Mouse (Mus musculus) myocyte (in vitro differentiated cells): ENCODE measurements around the gene Mmp8. TPM values are rescaled to one million over a fixed set of nuclear protein-coding genes. Genes with fewer than 3 reads are reported as not detected.

Source experiments
- H3K27me3 ChIP-seq: one replicate; pipeline ENCODE4 v1.6.1; 2011; ENCODE audit not compliant: control insufficient read depth, insufficient read depth, insufficient read length
- H3K36me3 ChIP-seq: one replicate; pipeline ENCODE4 v1.6.1; 2011; ENCODE audit not compliant: control insufficient read depth, insufficient read depth
- H3K4me2 ChIP-seq: one replicate; pipeline ENCODE4 v1.6.1; 2011; ENCODE audit warnings: low read depth, control low read depth
- H3K4me3 ChIP-seq: one replicate; pipeline ENCODE4 v1.5.1; 2011; ENCODE audit warnings: mild to moderate bottlenecking, control low read depth, moderate library complexity
- H3K79me2 ChIP-seq: one replicate; pipeline ENCODE4 v1.6.1; 2011; ENCODE audit not compliant: control insufficient read depth, insufficient read depth
- H3ac ChIP-seq: one replicate; pipeline ENCODE4 v1.6.1; 2011; ENCODE audit not compliant: control insufficient read depth, insufficient read length
- CEBPB ChIP-seq: IDR thresholded peaks from 2 replicates; pipeline ENCODE4 v1.6.1; 2011; ENCODE audit warnings: mild to moderate bottlenecking, moderate library complexity; ENCODE audit not compliant: poor library complexity, insufficient read depth, severe bottlenecking
- E2F4 ChIP-seq: IDR thresholded peaks from one replicate; pipeline ENCODE4 v1.6.1; 2011; ENCODE audit warnings: mild to moderate bottlenecking, control low read depth, moderate library complexity; ENCODE audit not compliant: insufficient read depth
- MAX ChIP-seq: IDR thresholded peaks from one replicate; pipeline ENCODE4 v1.6.1; 2011; ENCODE audit warnings: low read depth, mild to moderate bottlenecking, control low read depth
- MYOD1 ChIP-seq, 3 experiments: IDR thresholded peaks; one replicate each; pipeline ENCODE4 v1.6.1; 2011; ENCODE audit warnings: control low read depth in 2 of 3, low read depth in 2 of 3, mild to moderate bottlenecking in 2 of 3, moderate library complexity in 1 of 3; ENCODE audit not compliant: insufficient read length in 2 of 3, control insufficient read depth in 1 of 3
- MYOG ChIP-seq, 3 experiments: IDR thresholded peaks; one replicate each; pipeline ENCODE4 v1.6.1; 2011; ENCODE audit warnings: control low read depth in 2 of 3, low read depth in 2 of 3, mild to moderate bottlenecking in 2 of 3; ENCODE audit not compliant: insufficient read length in 2 of 3, control insufficient read depth in 1 of 3, insufficient read depth in 1 of 3
- POLR2A ChIP-seq: IDR thresholded peaks from one replicate; pipeline ENCODE4 v1.6.1; 2011; ENCODE audit warnings: low read depth, mild to moderate bottlenecking, control low read depth, moderate library complexity; ENCODE audit not compliant: insufficient read length
- POLR2AphosphoS2 ChIP-seq: IDR thresholded peaks from one replicate; pipeline ENCODE4 v1.6.1; 2011; ENCODE audit warnings: low read depth, control low read depth; ENCODE audit not compliant: insufficient read length
- REST ChIP-seq: IDR thresholded peaks from one replicate; pipeline ENCODE4 v1.6.1; 2011; ENCODE audit warnings: mild to moderate bottlenecking, control low read depth, moderate library complexity; ENCODE audit not compliant: insufficient read depth, insufficient read length
- SRF ChIP-seq: IDR thresholded peaks from one replicate; pipeline ENCODE4 v1.6.1; 2011; ENCODE audit warnings: low read depth; ENCODE audit not compliant: control insufficient read depth, insufficient read length
- TCF12 ChIP-seq: IDR thresholded peaks from one replicate; pipeline ENCODE4 v1.6.1; 2011; ENCODE audit warnings: mild to moderate bottlenecking, control low read depth; ENCODE audit not compliant: poor library complexity, insufficient read depth, severe bottlenecking
- TCF3 ChIP-seq: IDR thresholded peaks from one replicate; pipeline ENCODE4 v1.6.1; 2011; ENCODE audit warnings: low read depth, control low read depth; ENCODE audit not compliant: insufficient read length
- USF1 ChIP-seq: IDR thresholded peaks from one replicate; pipeline ENCODE4 v1.6.1; 2011; ENCODE audit warnings: low read depth, mild to moderate bottlenecking, control low read depth, moderate library complexity
- polyA plus RNA-seq: library from polyadenylated mRNA; unstranded; fragments of >200 nt; fragmentation: generic; extraction: Trizol; gene quantifications from one replicate; pipeline ENCODE4 v1.2.1, GENCODE M21; 2012; ENCODE audit warnings: missing spikeins

Mmp8 gene
- not detected for polyA plus RNA-seq

GRCm38 (mm10) chr9:7558221-7559017 lies at the start of gene Mmp8:
Mmp8 (plus strand) TSS chr9:7558456.
- no peaks in the 10 kb centered on the region for H3K27me3 ChIP-seq
- TF ChIP-seq MYOG (IDR thresholded peaks at IDR 0.05; ENCODE audit: control insufficient read depth in 1 of 3, insufficient read depth in 1 of 3, insufficient read length in 2 of 3, low read depth in 2 of 3) (no peak), SRF (no peak), MAX (no peak), REST (no peak), USF1 (no peak), CEBPB (no peak), TCF12 (no peak), POLR2AphosphoS2 (no peak), POLR2A (no peak), MYOD1 (IDR thresholded peaks at IDR 0.05; ENCODE audit: control insufficient read depth in 1 of 3, insufficient read length in 2 of 3, low read depth in 2 of 3) (no peak), E2F4 (no peak), TCF3 (no peak)
- H3K4me2 ChIP-seq = no peak within 1 kb of the TSS
- H3K4me3 ChIP-seq = no peak within 1 kb of the TSS
- no peaks in the 10 kb centered on the region for H3K36me3 ChIP-seq
- H3K79me2 ChIP-seq = no peaks in the 10 kb centered on the region
- H3ac ChIP-seq = no peak within 1 kb of the TSS

GRCm38 (mm10) chr9:7509619-7510233 lies 48.5 kb upstream of the Mmp8 start:
- Histone ChIP-seq H3K4me3 (no peak overlapping the region), H3K27me3 (no peaks in the 10 kb centered on the region), H3K79me2 (no peaks in the 10 kb centered on the region), H3K4me2 (no peak overlapping the region), H3ac (no peak overlapping the region), H3K36me3 (no peaks in the 10 kb centered on the region)
- TF ChIP-seq MYOD1 (IDR thresholded peaks at IDR 0.05; ENCODE audit: control insufficient read depth in 1 of 3, insufficient read length in 2 of 3, low read depth in 2 of 3) (no peak), MAX (no peak), POLR2AphosphoS2 (no peak), TCF12 (no peak)

- Histone ChIP-seq H3K4me2 (no peak overlapping the region), H3K36me3 (no peaks in the 10 kb centered on the region), H3K4me3 (no peak overlapping the region), H3ac (no peak overlapping the region), H3K79me2 (no peaks in the 10 kb centered on the region), H3K27me3 (no peaks in the 10 kb centered on the region)
- TF ChIP-seq MAX = no peak
- TF ChIP-seq CEBPB = no peak
- TF ChIP-seq E2F4 = no peak
- no peak for TF ChIP-seq SRF
- TF ChIP-seq POLR2A = no peak
- TF ChIP-seq MYOD1 (IDR thresholded peaks at IDR 0.05; ENCODE audit: control insufficient read depth in 1 of 3, insufficient read length in 2 of 3, low read depth in 2 of 3) = no peak
- TF ChIP-seq TCF3 = no peak
- no peak for TF ChIP-seq REST
- no peak for TF ChIP-seq TCF12
- TF ChIP-seq USF1 = no peak
- no peak for TF ChIP-seq POLR2AphosphoS2
- TF ChIP-seq MYOG (IDR thresholded peaks at IDR 0.05; ENCODE audit: control insufficient read depth in 1 of 3, insufficient read depth in 1 of 3, insufficient read length in 2 of 3, low read depth in 2 of 3) = no peak
These were observed 40.2 kb upstream of the Mmp8 start for GRCm38 (mm10) chr9:7517944-7518571.

GRCm38 (mm10) chr9:7526255-7526940 lies 31.9 kb upstream of the Mmp8 start:
- TF ChIP-seq TCF12 (no peak), POLR2AphosphoS2 (no peak), CEBPB (no peak), USF1 (no peak), POLR2A (no peak), MYOG (IDR thresholded peaks at IDR 0.05; ENCODE audit: control insufficient read depth in 1 of 3, insufficient read depth in 1 of 3, insufficient read length in 2 of 3, low read depth in 2 of 3) (no peak), REST (no peak), SRF (no peak), MYOD1 (IDR thresholded peaks at IDR 0.05; ENCODE audit: control insufficient read depth in 1 of 3, insufficient read length in 2 of 3, low read depth in 2 of 3) (no peak), MAX (no peak), E2F4 (no peak), TCF3 (no peak)
- H3K79me2 ChIP-seq = no peaks in the 10 kb centered on the region
- H3K36me3 ChIP-seq = no peaks in the 10 kb centered on the region
- no peak overlapping the region for H3ac ChIP-seq
- H3K4me2 ChIP-seq = no peak overlapping the region
- H3K4me3 ChIP-seq = no peak overlapping the region
- H3K27me3 ChIP-seq = no peaks in the 10 kb centered on the region
